Mouse (Mus musculus) bone marrow macrophage, adult 2 months (primary cell): Measurements from ENCODE around the gene Meis1.

Experiments used
- CTCF ChIP-seq: IDR thresholded peaks from 2 replicates; pipeline ENCODE4 v1.5.1; 2012; ENCODE audit warnings: low read depth, mild to moderate bottlenecking, low read length, moderate library complexity
- POLR2A ChIP-seq: IDR thresholded peaks from 2 replicates; pipeline ENCODE4 v1.6.1; 2012; ENCODE audit warnings: mild to moderate bottlenecking, low read depth, low read length, borderline replicate concordance

GRCm38 (mm10) chr11:18845900-18846299 is 172.9 kb downstream of the Meis1 start:
- TF ChIP-seq CTCF (no peak), POLR2A (no peak)
